Mouse (Mus musculus): ENCODE data around the gene Hmgn2. TPM values are rescaled to one million over a fixed set of nuclear protein-coding genes. Genes with fewer than 3 reads are reported as not detected.
A peak's percentile ranks its signal among the peaks of the same experiment; 100 is the strongest.

Hmgn2 gene
- polyA plus RNA-seq, 1 experiment from 2014 or later = 3,460 TPM

DNA sequence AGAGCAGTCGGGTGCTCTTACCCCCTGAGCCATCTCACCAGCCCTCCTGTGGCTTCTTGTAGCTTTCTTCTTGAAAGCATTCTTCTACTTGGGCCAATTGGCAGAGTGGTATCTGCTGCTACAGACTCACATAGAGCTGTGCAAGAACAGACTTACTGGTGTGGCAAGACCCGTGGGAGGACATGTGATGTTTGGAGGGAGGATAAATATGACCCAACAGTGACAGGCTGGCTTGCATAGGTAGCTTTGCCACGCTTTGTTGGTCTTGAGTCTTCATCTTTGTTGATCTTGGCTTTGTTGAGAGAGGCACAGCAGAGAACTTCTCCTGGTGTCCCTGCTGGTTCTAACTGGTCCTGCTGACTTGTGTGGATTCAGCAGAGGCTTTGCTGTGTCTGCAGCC, 24.7 kb downstream of the Hmgn2 start:
- H3K4me2 ChIP-seq (ENCODE audit: low read depth, severe bottlenecking) = no peak overlapping the region
- ATAC-seq (ENCODE audit: insufficient number of reproducible peaks, low FRiP score, low TSS enrichment, low read depth) (no peak), DNase-seq (ENCODE audit: low spot score) (no peak)
- H3K36me3 ChIP-seq (ENCODE audit: control insufficient read depth, insufficient read depth, low read length) = no peaks in the 10 kb centered on the region
- no peaks in the 10 kb centered on the region for H3K9me3 ChIP-seq (ENCODE audit: control insufficient read depth, low read length)
- no peaks in the 10 kb centered on the region for H3K27me3 ChIP-seq (ENCODE audit: control insufficient read depth, insufficient read depth, low read length)
- no peak overlapping the region for H3K9ac ChIP-seq (ENCODE audit: low read length)
- H3K4me3 ChIP-seq (ENCODE audit: low read depth, low read length) = no peak overlapping the region
- no peaks in the 10 kb centered on the region for H3K4me1 ChIP-seq (ENCODE audit: control insufficient read depth, insufficient read depth, low read length)
- no peak overlapping the region for H3K27ac ChIP-seq (replicated peaks; ENCODE audit: low read depth, low read length)
- WGBS = 86% methylated on average over 3 of the region's 3 CpGs

DNA sequence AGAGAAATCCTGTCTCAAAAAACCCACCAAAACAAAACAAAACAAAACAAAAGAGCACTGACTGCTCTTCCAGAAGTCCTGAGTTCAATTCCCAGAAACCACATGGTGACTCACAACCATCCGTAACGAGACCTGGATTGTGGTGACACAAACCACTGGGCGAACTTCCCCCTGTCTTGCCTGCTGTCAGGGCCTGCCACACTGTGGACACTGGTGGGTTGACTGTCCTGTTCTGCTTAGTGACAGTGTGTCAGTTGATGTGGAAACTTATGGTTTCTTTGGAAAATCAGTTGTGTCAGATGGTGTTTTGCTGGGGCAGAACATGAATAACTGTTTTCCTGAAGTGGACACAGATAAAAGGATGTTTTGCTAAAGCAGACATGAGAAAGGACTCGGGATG, 25.8 kb downstream of the Hmgn2 start:
- no peaks in the 10 kb centered on the region for H3K4me1 ChIP-seq (ENCODE audit: control insufficient read depth, insufficient read depth, low read length)
- ATAC-seq (ENCODE audit: insufficient number of reproducible peaks, low FRiP score, low TSS enrichment, low read depth) = no peak
- no peak overlapping the region for H3K4me2 ChIP-seq (ENCODE audit: low read depth, severe bottlenecking)
- H3K4me3 ChIP-seq (ENCODE audit: low read depth, low read length) = no peak overlapping the region
- 92% methylated on average over 4 of the region's 4 CpGs for WGBS
- no peaks in the 10 kb centered on the region for H3K9me3 ChIP-seq (ENCODE audit: control insufficient read depth, low read length)
- no peak overlapping the region for H3K9ac ChIP-seq (ENCODE audit: low read length)
- no peaks in the 10 kb centered on the region for H3K36me3 ChIP-seq (ENCODE audit: control insufficient read depth, insufficient read depth, low read length)
- H3K27ac ChIP-seq (replicated peaks; ENCODE audit: low read depth, low read length) = no peak overlapping the region
- DNase-seq (ENCODE audit: low spot score) = no peak
- no peaks in the 10 kb centered on the region for H3K27me3 ChIP-seq (ENCODE audit: control insufficient read depth, insufficient read depth, low read length)

DNA sequence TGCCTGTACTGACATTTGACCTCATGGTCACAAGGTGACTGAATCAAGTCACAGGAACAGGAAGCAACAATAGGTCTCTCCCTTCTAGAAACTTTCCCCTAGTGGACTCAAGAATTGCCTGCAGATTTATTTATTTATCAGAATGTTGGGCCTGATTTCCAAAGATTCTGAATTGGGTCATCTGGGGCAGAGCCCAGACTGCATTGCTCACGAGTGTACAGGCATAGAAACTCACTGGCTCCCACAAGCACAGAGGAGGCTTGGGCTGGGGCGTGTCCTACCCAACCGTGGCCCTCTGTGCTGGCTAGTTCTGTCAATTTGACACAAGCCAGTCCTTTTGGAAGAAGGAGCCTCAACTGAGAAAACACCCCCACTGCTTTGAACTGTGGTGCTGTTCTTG, 26.9 kb downstream of the Hmgn2 start:
- no peaks in the 10 kb centered on the region for H3K27me3 ChIP-seq (ENCODE audit: control insufficient read depth, insufficient read depth, low read length)
- H3K9me3 ChIP-seq (ENCODE audit: control insufficient read depth, low read length) = no peaks in the 10 kb centered on the region
- H3K4me1 ChIP-seq (ENCODE audit: control insufficient read depth, insufficient read depth, low read length) = no peaks in the 10 kb centered on the region
- ATAC-seq (ENCODE audit: insufficient number of reproducible peaks, low FRiP score, low TSS enrichment, low read depth) (no peak), DNase-seq (ENCODE audit: low spot score) (no peak)
- H3K27ac ChIP-seq (replicated peaks; ENCODE audit: low read depth, low read length) = no peak overlapping the region
- no peak overlapping the region for H3K4me2 ChIP-seq (ENCODE audit: low read depth, severe bottlenecking)
- H3K36me3 ChIP-seq (ENCODE audit: control insufficient read depth, insufficient read depth, low read length) = no peaks in the 10 kb centered on the region
- no peak overlapping the region for H3K9ac ChIP-seq (ENCODE audit: low read length)
- 20% methylated on average over 3 of the region's 3 CpGs for WGBS
- H3K4me3 ChIP-seq (ENCODE audit: low read depth, low read length) = no peak overlapping the region

DNA sequence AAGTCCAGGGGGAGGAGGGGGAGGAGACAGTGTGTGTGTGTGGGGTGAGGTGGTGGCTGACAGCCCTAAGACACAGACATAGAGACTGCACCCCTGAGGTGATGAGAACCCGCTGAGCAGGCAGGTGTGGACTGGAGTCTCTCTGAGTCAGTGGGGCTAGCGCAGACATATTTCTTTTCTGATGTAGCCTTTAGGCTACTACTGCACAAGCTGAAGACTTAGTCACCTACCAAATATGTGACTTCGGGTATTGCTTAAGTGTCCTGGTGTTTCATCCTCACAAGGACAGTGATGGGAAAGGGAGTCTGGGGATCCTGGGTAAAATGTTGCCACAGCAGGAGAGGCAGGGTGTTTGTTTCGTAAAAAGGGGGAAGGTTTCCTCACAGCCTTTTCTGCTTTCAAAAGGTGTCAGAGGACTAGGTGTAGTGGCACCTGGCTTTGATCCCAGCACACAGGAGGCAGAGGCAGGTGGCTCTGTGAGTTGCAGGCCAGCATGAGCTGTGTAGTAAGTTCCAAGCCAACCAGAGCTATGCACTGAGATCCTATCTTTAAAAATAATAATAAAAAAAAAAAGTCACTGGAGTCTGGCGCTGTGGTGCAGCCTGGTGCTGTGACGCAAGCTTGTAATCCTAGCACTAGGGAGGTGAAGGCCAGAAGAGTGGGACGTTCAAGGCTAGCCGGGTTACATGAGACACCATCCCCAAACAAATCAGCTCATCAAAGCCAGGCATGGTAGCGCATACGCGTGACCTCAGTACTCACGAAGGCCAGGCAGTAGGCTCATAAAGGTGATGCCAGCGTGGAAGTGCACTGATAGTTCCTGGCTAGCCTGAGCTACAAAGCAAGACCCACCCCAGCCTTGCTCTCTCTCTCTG, 27.8 kb downstream of the Hmgn2 start:
- Histone ChIP-seq H3K4me3 (ENCODE audit: low read depth, low read length) (no peak overlapping the region), H3K9me3 (ENCODE audit: control insufficient read depth, low read length) (no peaks in the 10 kb centered on the region), H3K36me3 (ENCODE audit: control insufficient read depth, insufficient read depth, low read length) (no peaks in the 10 kb centered on the region), H3K9ac (ENCODE audit: low read length) (no peak overlapping the region), H3K27me3 (ENCODE audit: control insufficient read depth, insufficient read depth, low read length) (no peaks in the 10 kb centered on the region), H3K4me2 (ENCODE audit: low read depth, severe bottlenecking) (no peak overlapping the region), H3K27ac (replicated peaks; ENCODE audit: low read depth, low read length) (no peak overlapping the region), H3K4me1 (ENCODE audit: control insufficient read depth, insufficient read depth, low read length) (no peaks in the 10 kb centered on the region)
- ATAC-seq (ENCODE audit: insufficient number of reproducible peaks, low FRiP score, low TSS enrichment, low read depth) = no peak
- WGBS = 73% methylated on average over 13 of the region's 13 CpGs
- no peak for DNase-seq (ENCODE audit: low spot score)

GRCm38 (mm10) chr4:133938077-133938476, 30.4 kb downstream of the Hmgn2 start:
- no peak overlapping the region for H3K9ac ChIP-seq (ENCODE audit: low read length)
- no peak overlapping the region for H3K4me2 ChIP-seq (ENCODE audit: low read depth, severe bottlenecking)
- H3K4me3 ChIP-seq (ENCODE audit: low read depth, low read length) = no peak overlapping the region
- no peaks in the 10 kb centered on the region for H3K36me3 ChIP-seq (ENCODE audit: control insufficient read depth, insufficient read depth, low read length)
- no peak overlapping the region for H3K27ac ChIP-seq (replicated peaks; ENCODE audit: low read depth, low read length)
- no peak for ATAC-seq (ENCODE audit: insufficient number of reproducible peaks, low FRiP score, low TSS enrichment, low read depth)
- no peak for DNase-seq (ENCODE audit: low spot score)
- 49% methylated on average over 2 of the region's 2 CpGs for WGBS
- H3K27me3 ChIP-seq (ENCODE audit: control insufficient read depth, insufficient read depth, low read length) = no peaks in the 10 kb centered on the region
- H3K4me1 ChIP-seq (ENCODE audit: control insufficient read depth, insufficient read depth, low read length) = no peaks in the 10 kb centered on the region
- no peaks in the 10 kb centered on the region for H3K9me3 ChIP-seq (ENCODE audit: control insufficient read depth, low read length)

DNA sequence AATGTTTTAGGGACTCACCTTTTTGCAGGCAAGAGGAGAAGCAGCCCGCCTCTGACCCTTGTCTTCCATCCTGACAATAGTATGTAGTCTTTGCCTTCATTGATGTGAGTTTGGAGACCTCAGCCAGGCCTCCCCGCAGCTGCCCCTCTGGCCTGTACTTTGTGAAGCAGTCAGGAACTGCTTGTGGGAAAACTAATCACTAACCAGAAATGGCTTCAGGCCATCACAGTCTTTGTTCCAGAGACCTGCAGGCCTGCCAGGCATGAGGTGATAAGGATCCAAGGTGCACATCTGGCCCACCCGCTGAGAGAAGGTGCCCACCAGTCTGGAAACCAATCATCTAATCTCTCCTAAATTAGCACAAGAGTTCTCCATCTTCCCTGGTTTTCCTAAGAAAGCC, 36.7 kb downstream of the Hmgn2 start:
- ATAC-seq (ENCODE audit: insufficient number of reproducible peaks, low FRiP score, low TSS enrichment, low read depth) = no peak
- 75% methylated on average over 3 of the region's 3 CpGs for WGBS
- H3K9ac ChIP-seq (ENCODE audit: low read length) = no peak overlapping the region
- no peak overlapping the region for H3K27ac ChIP-seq (replicated peaks; ENCODE audit: low read depth, low read length)
- no peaks in the 10 kb centered on the region for H3K9me3 ChIP-seq (ENCODE audit: control insufficient read depth, low read length)
- H3K4me3 ChIP-seq (ENCODE audit: low read depth, low read length) = no peak overlapping the region
- H3K4me1 ChIP-seq (ENCODE audit: control insufficient read depth, insufficient read depth, low read length) = no peaks in the 10 kb centered on the region
- no peaks in the 10 kb centered on the region for H3K27me3 ChIP-seq (ENCODE audit: control insufficient read depth, insufficient read depth, low read length)
- DNase-seq (ENCODE audit: low spot score) = no peak
- no peaks in the 10 kb centered on the region for H3K36me3 ChIP-seq (ENCODE audit: control insufficient read depth, insufficient read depth, low read length)
- H3K4me2 ChIP-seq (ENCODE audit: low read depth, severe bottlenecking) = no peak overlapping the region

GRCm38 (mm10) chr4:133931349-133931748, 37.1 kb downstream of the Hmgn2 start:
- ATAC-seq (ENCODE audit: insufficient number of reproducible peaks, low FRiP score, low TSS enrichment, low read depth) = no peak
- H3K4me3 ChIP-seq (ENCODE audit: low read depth, low read length) = no peak overlapping the region
- no peak overlapping the region for H3K4me2 ChIP-seq (ENCODE audit: low read depth, severe bottlenecking)
- H3K36me3 ChIP-seq (ENCODE audit: control insufficient read depth, insufficient read depth, low read length) = no peaks in the 10 kb centered on the region
- H3K27ac ChIP-seq (replicated peaks; ENCODE audit: low read depth, low read length) = no peak overlapping the region
- no peak overlapping the region for H3K9ac ChIP-seq (ENCODE audit: low read length)
- no peaks in the 10 kb centered on the region for H3K4me1 ChIP-seq (ENCODE audit: control insufficient read depth, insufficient read depth, low read length)
- no peaks in the 10 kb centered on the region for H3K27me3 ChIP-seq (ENCODE audit: control insufficient read depth, insufficient read depth, low read length)
- WGBS = 18% methylated on average over 10 of the region's 10 CpGs
- H3K9me3 ChIP-seq (ENCODE audit: control insufficient read depth, low read length) = no peaks in the 10 kb centered on the region
- DNase-seq (ENCODE audit: low spot score) = peak; percentile 57

DNA sequence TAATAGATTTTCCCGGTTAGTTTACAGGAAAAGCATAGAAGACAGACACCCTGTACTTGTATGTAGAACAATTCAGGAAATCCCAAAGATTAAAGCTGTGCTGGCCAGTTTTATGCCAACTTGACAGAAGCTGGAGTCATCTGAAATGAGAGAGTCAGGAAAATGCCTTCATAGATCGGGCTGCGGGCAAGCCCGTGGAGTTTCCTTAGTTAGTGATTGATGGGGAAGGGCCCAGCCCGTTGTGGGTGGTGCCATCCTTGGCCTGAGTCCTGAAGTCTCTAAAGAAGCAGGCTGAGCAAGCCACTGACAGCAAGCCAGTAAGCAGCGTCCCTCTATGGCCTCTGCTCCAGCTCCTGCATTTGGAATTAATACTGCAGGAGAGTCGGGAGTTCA, 39.2 kb downstream of the Hmgn2 start:
- Histone ChIP-seq H3K36me3 (ENCODE audit: control insufficient read depth, insufficient read depth, low read length) (no peaks in the 10 kb centered on the region), H3K4me2 (ENCODE audit: low read depth, severe bottlenecking) (no peak overlapping the region), H3K27me3 (ENCODE audit: control insufficient read depth, insufficient read depth, low read length) (no peaks in the 10 kb centered on the region), H3K9me3 (ENCODE audit: control insufficient read depth, low read length) (no peaks in the 10 kb centered on the region), H3K4me1 (ENCODE audit: control insufficient read depth, insufficient read depth, low read length) (no peaks in the 10 kb centered on the region), H3K4me3 (ENCODE audit: low read depth, low read length) (no peak overlapping the region), H3K9ac (ENCODE audit: low read length) (no peak overlapping the region), H3K27ac (replicated peaks; ENCODE audit: low read depth, low read length) (no peak overlapping the region)
- DNase-seq (ENCODE audit: low spot score) = no peak
- 34% methylated on average over 7 of the region's 7 CpGs for WGBS
- no peak for ATAC-seq (ENCODE audit: insufficient number of reproducible peaks, low FRiP score, low TSS enrichment, low read depth)

Data from limb, embryonic 11.5 days (tissue).